Mouse (Mus musculus) spleen, adult 2 months (tissue): Measurements from ENCODE around the gene Gpr108.

Source experiments
- CTCF ChIP-seq: fragments of 200-500 bp; IDR thresholded peaks from 2 replicates; pipeline ENCODE4 v1.5.1; 2011; ENCODE audit warnings: mild to moderate bottlenecking, inconsistent platforms; ENCODE audit not compliant: insufficient read depth, insufficient read length, insufficient replicate concordance; ENCODE audit errors: extremely low read depth
- POLR2A ChIP-seq: fragments of 200-500 bp; IDR thresholded peaks from 2 replicates; pipeline ENCODE4 v1.6.1; 2011; ENCODE audit warnings: low read depth, low read length, inconsistent platforms

GRCm38 (mm10) chr17:57276634-57277121 is 28.4 kb upstream of the Gpr108 start:
- peak; percentile 73; the same call in 1 of the 2 replicates for TF ChIP-seq CTCF
- no peak for TF ChIP-seq POLR2A
